Mouse (Mus musculus): ENCODE data around the gene Hist1h2bc.

GRCm38 (mm10) chr13:23740256-23740840 is 56.3 kb downstream of the Hist1h2bc start:
- TF ChIP-seq GATA1 (IDR thresholded peaks at IDR 0.05; ENCODE audit: low read length) (no peak), TAL1 (IDR thresholded peaks at IDR 0.05; ENCODE audit: low read length) (no peak)
